Mouse (Mus musculus) intestine, embryonic 16.5 days (tissue): ENCODE measurements around the gene Gm37240. TPM values are rescaled to one million over a fixed set of nuclear protein-coding genes. Genes with fewer than 3 reads are reported as not detected.

Experiments used
- ATAC-seq: fragments of 200-750 bp; cut with Nextera tagmentation; 2 replicates; pipeline ENCODE4 v1.8.0; 2017; ENCODE audit warnings: moderate TSS enrichment, moderate library complexity
- H3K27ac ChIP-seq: fragments of 300-500 bp; sonication (generic); 2 replicates; pipeline ENCODE4 v1.5.1; 2014; ENCODE audit warnings: mild to moderate bottlenecking, low read length
- H3K27me3 ChIP-seq: fragments of 300-500 bp; sonication (generic); replicated peaks from 2 replicates; pipeline ENCODE4 v1.6.1; 2014; ENCODE audit warnings: low read length, control low read depth, mixed read lengths; ENCODE audit not compliant: control insufficient read depth, insufficient read depth
- H3K36me3 ChIP-seq: fragments of 300-500 bp; sonication (generic); 2 replicates; pipeline ENCODE4 v1.6.1; 2014; ENCODE audit warnings: low read length, control low read depth; ENCODE audit not compliant: control insufficient read depth, insufficient read depth
- H3K4me1 ChIP-seq: fragments of 300-500 bp; sonication (generic); 2 replicates; pipeline ENCODE4 v1.6.1; 2014; ENCODE audit warnings: low read length, control low read depth, mixed read lengths; ENCODE audit not compliant: control insufficient read depth, insufficient read depth
- H3K4me2 ChIP-seq: fragments of 300-500 bp; sonication (generic); 2 replicates; pipeline ENCODE4 v1.6.1; 2014; ENCODE audit warnings: low read depth, low read length, control low read depth
- H3K4me3 ChIP-seq: fragments of 300-500 bp; sonication (generic); 2 replicates; pipeline ENCODE4 v1.5.1; 2014; ENCODE audit warnings: mild to moderate bottlenecking, low read length
- H3K9ac ChIP-seq: fragments of 300-500 bp; sonication (generic); 2 replicates; pipeline ENCODE4 v1.6.1; 2014; ENCODE audit warnings: low read depth, low read length
- H3K9me3 ChIP-seq: fragments of 300-500 bp; sonication (generic); 2 replicates; pipeline ENCODE4 v1.6.1; 2016; ENCODE audit warnings: low read length, control low read depth; ENCODE audit not compliant: control insufficient read depth
- WGBS: fragments of 180-500 bp; shearing (Covaris S2); extraction: QIAGEN DNeasy Blood & Tissue Kit; methylation state at CpG from one replicate; pipeline ENCODE4 v1.1.7; 2014; 5-methylcytosine and 5-hydroxymethylcytosine counted together
- polyA plus RNA-seq: library from polyadenylated mRNA; unstranded; fragments of >200 nt; fragmentation: Nextera tagmentation; extraction: Ambion mirVana; gene quantifications from 2 replicates; pipeline ENCODE4 v1.2.1, GENCODE M21; 2015

Gm37240 gene
- polyA plus RNA-seq, 1 experiment from 2014 or later: 6.8 TPM

DNA sequence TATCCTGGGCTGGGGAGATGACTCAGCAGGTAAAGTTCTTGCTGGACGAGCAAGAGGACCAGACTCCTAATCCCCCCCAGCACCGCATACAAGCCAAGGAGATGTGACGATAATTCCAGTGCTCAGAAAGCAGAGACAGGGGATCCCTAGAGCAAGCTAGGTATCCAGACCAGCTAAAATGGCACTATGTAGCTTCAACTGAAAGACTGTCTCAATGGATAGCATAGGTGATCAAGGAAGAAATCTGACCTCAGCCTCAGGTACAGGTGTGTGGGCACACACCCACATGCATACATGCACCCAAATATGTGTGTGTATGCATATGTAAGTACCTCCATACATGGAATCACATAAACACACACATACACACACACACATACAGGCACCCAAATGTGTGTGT lies 161.3 kb downstream of the Gm37240 start:
- Histone ChIP-seq H3K4me1 (no peaks in the 10 kb centered on the region), H3K4me2 (no peak overlapping the region), H3K27me3 (no peaks in the 10 kb centered on the region), H3K9ac (no peak overlapping the region), H3K27ac (no peak overlapping the region), H3K4me3 (no peak overlapping the region), H3K36me3 (no peaks in the 10 kb centered on the region), H3K9me3 (no peaks in the 10 kb centered on the region)
- ATAC-seq: no peak
- WGBS: 76% methylated on average over 3 of the region's 3 CpGs

DNA sequence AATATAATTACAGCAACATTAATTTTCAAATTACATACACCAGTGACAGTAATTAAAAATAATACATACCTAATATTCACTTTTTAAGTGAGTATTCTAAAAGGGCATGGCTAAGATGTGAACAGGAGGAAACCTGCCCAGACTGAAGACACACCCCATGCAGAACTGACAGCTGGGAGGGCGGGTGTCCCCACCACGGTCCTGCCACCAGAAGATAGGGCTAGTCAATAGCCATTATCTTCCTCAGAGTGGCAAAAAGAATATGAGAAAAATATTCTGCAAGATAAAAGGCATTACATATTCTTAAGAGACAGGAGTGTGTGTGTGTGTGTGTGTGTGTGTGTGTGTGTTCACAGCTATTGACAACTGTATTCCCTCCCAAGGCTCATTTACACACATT lies 162.2 kb downstream of the Gm37240 start:
- Histone ChIP-seq H3K9me3 (no peaks in the 10 kb centered on the region), H3K9ac (no peak overlapping the region), H3K4me2 (no peak overlapping the region), H3K27me3 (no peaks in the 10 kb centered on the region), H3K36me3 (no peaks in the 10 kb centered on the region), H3K4me1 (no peaks in the 10 kb centered on the region), H3K27ac (no peak overlapping the region), H3K4me3 (no peak overlapping the region)
- ATAC-seq: no peak
- WGBS: 44% methylated on average over 2 of the region's 2 CpGs

DNA sequence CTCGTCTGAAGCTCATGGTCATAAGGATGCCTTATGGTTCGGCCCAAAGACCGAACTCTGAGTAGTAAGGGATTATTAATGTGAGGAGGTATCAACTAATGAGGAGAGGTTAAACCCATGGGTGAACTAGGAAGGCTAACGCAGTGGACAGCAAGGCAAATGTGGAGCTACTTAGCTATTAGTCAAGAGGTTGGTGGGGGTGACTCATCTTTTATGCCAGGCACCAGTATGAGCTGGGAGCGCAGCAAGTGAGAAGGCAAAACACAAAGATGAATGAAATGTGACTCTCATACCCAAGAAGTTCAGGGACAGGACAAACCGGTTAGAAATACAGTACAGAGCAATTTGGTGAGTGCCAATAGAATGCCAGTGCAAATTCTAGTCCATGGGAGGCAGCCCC lies 164.7 kb downstream of the Gm37240 start:
- Histone ChIP-seq H3K27ac (no peak overlapping the region), H3K9me3 (no peaks in the 10 kb centered on the region), H3K36me3 (no peaks in the 10 kb centered on the region), H3K27me3 (no peaks in the 10 kb centered on the region), H3K9ac (no peak overlapping the region), H3K4me1 (no peaks in the 10 kb centered on the region), H3K4me2 (no peak overlapping the region), H3K4me3 (no peak overlapping the region)
- 86% methylated on average over 6 of the region's 6 CpGs for WGBS
- ATAC-seq: no peak

DNA sequence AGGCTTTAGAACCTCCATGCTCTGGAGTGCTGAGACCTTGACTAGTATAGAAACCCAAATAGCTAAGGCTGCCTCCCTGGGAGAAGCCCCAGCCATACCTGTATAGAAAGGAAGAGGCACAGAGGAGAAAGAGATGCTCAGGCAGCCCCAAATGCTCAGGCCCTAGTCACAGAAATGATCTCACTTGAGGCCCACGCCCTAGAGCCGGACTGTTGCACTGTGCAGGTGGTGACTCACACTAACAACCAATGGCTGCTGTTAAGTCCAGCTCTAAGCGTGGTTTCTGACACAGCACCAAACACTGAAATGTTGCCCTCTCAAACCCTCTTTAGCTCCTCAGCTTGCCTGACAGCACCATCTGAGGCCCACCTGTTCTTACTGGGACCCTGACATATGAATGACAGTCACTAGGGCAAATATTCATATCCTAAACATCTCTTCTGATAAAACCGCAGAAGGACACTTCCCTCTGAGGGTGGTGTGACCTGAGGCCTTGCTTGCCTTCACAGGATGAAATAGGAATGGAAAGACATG lies 171.5 kb downstream of the Gm37240 start:
- Histone ChIP-seq H3K4me1 (no peaks in the 10 kb centered on the region), H3K9me3 (no peaks in the 10 kb centered on the region), H3K9ac (no peak overlapping the region), H3K4me2 (no peak overlapping the region), H3K36me3 (no peaks in the 10 kb centered on the region), H3K27ac (no peak overlapping the region), H3K4me3 (no peak overlapping the region), H3K27me3 (no peaks in the 10 kb centered on the region)
- ATAC-seq: 0 out of 2 replicates have a peak, but pooled peaks have one; percentile 59
- 77% methylated on average over 4 of the region's 4 CpGs for WGBS

DNA sequence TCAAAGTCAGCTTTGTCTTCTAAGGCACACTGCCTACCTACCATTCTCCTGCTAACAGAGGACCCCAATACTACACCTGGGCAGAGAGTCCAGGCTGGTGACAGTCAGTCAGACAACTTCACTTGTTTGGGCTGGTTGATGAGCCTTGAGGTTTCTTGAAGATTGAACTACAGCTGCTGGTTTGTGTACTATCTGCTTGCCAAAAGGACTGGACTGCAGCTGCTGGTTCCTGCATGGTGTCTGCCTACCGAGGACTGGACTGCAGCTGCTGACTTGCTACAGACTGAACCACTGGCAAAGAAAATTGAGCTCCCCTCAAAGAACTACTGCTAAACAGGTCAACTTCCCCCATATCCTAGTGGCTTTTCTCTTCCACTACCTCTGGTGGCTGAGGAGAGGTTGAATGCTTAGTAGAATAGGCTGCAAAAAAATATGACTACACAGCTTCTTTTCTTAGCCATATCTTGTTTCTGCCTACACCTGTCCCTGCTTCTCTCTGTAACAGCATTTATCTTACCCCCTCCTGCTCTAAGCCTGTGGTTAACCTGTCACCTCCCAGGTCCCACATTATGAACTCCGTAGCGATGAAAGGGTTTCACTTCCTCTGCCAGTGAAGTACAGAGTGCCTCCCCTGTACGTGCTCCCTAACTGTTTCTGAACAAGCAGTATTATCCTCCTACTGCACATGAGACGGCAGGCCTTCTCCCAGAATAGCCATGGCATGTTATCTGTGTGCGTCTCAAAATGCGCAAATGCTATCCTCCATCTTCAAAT lies 173.2 kb downstream of the Gm37240 start:
- Histone ChIP-seq H3K27ac (no peak overlapping the region), H3K4me2 (no peak overlapping the region), H3K4me3 (no peak overlapping the region), H3K9me3 (no peaks in the 10 kb centered on the region), H3K36me3 (no peaks in the 10 kb centered on the region), H3K9ac (no peak overlapping the region), H3K27me3 (no peaks in the 10 kb centered on the region), H3K4me1 (no peaks in the 10 kb centered on the region)
- no peak for ATAC-seq
- WGBS: 87% methylated on average over 7 of the region's 7 CpGs

DNA sequence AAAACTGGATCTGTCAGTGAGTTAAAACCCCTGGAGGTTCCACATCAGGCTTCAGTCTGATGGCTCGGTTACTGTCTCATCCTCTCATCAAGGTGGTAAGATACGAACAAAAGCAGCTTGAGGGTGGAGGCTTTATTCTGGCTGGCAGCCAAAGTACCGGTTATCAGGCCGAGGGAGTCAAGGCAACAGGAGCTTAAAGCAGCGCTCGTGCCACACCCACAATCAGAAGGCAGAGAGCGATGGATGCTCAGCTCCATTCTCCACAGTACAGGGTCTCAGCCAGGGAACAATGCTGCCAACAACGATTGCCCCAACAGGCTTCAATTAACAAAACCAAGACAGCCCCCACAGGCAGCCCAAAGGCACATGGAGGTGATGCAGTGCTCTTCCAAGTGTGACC lies 176.6 kb downstream of the Gm37240 start:
- Histone ChIP-seq H3K27ac (no peak overlapping the region), H3K27me3 (no peaks in the 10 kb centered on the region), H3K36me3 (no peaks in the 10 kb centered on the region), H3K9me3 (no peaks in the 10 kb centered on the region), H3K4me2 (no peak overlapping the region), H3K9ac (no peak overlapping the region), H3K4me1 (no peaks in the 10 kb centered on the region), H3K4me3 (no peak overlapping the region)
- 42% methylated on average over 8 of the region's 8 CpGs for WGBS
- ATAC-seq: peak; percentile 56

DNA sequence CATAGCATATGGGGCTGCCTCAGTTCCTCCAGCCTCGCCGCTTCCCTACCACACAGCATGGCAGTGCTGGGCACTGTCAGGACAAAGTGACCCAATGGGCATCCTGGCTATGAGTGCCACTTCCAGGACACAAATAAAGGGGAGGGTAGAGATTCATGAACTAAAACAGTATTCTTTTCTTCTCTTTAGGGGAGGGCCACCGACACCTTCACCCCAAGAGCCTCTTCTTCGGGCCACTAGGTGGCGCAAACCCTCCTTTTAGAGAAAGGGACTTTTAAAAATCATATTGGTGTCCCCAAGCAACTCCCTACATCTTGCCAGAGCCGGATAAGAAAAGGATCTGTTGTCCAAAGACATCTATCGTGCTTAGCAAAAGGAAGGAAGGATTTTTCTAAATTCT lies 179.9 kb downstream of the Gm37240 start:
- H3K4me3 ChIP-seq: no peak overlapping the region
- no peaks in the 10 kb centered on the region for H3K36me3 ChIP-seq
- H3K27me3 ChIP-seq: no peaks in the 10 kb centered on the region
- no peaks in the 10 kb centered on the region for H3K4me1 ChIP-seq
- ATAC-seq: no peak
- 44% methylated on average over 7 of the region's 7 CpGs for WGBS
- no peak overlapping the region for H3K27ac ChIP-seq
- H3K9me3 ChIP-seq: no peaks in the 10 kb centered on the region
- no peak overlapping the region for H3K9ac ChIP-seq
- no peak overlapping the region for H3K4me2 ChIP-seq

DNA sequence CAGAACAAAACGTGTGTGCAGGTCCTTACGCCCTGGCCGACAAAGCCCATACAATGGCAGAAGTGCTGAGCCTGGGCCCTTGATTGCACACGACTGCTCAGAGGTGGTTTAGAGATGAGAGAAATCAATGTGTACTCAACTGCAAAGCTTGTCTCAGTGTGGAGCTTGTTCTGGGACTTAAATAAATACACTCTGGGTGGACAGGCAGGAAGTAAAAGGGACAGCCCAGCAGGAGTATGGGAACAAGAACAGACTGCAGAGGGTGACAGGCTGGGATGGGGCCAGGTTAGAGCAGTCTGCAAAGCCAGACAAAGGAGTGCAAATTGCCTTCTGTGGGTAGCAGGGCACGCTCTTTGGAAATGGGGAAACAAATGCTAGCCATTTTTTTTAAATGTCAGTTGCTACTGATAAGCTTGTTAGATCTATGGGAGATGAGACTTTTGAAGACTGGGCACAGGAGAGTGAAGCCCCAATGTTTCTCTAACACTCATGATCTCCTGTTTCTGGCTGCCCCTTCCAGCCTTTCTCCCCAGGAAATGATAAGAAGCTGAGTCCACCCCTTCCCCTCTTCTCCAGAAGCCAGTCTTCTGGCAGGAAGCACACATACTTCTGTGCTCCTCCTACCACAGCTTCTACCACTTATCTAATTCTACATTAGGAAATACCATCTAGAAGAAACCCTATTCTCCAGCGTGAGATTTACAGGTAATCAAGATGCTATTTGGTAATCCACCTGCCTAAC lies 184.0 kb downstream of the Gm37240 start:
- Histone ChIP-seq H3K27me3 (no peaks in the 10 kb centered on the region), H3K4me2 (no peak overlapping the region), H3K4me3 (no peak overlapping the region), H3K36me3 (no peaks in the 10 kb centered on the region), H3K4me1 (no peaks in the 10 kb centered on the region), H3K27ac (no peak overlapping the region), H3K9me3 (no peaks in the 10 kb centered on the region), H3K9ac (no peak overlapping the region)
- 47% methylated on average over 6 of the region's 6 CpGs for WGBS
- ATAC-seq: peak; percentile 83

DNA sequence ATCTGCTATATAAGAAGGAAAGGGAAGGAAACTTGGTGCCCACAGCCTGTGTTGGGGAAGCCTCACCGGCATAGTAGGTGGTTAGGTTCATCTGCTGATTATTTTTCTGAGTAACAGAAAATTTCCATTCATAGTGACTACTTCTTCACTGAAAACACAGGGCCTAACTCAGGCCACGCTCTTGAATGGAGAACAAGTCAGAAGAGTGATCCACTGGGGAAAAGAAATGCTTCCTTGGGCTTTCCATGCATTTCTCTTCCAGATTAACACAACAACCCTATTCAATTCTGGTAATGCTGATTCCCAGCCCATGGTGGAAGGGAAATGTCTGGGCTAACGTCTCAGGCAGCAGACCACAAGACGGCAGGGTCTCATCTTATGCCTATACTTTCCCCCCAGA lies 188.8 kb downstream of the Gm37240 start:
- H3K4me3 ChIP-seq: no peak overlapping the region
- WGBS: 91% methylated on average over 4 of the region's 4 CpGs
- ATAC-seq: no peak

More for the DNA sequence above, 188.8 kb downstream of the Gm37240 start:
- Histone ChIP-seq H3K9me3 (no peaks in the 10 kb centered on the region), H3K4me2 (no peak overlapping the region), H3K27ac (no peak overlapping the region), H3K27me3 (no peaks in the 10 kb centered on the region), H3K9ac (no peak overlapping the region), H3K36me3 (no peaks in the 10 kb centered on the region), H3K4me1 (no peaks in the 10 kb centered on the region)
